17 mouse cellular contexts compared by ENCODE assay signal in genomic region chr7:82972214-82973006, GRCm38 (mm10).
DNase-seq lines count a peak whose midpoint lies in the region; ATAC-seq and TF ChIP-seq lines count a peak whose summit lies in the region.
"Had no signal": no experiment of that assay in that cellular context is flagged by ENCODE, and none has a peak within 500 bp of the region (broad histone marks: within the 10 kb centered on the region; RNA-seq: fewer than 3 reads in every experiment).

No protein-coding gene starts in this region.

- ATAC-seq in heart, embryonic 14.5 days (ENCODE audit: insufficient number of reproducible peaks, insufficient read depth, low FRiP score, low read depth): no peak
- no peak for ATAC-seq in Patski
- peak; percentile 41; the same call in 1 of the 2 replicates for ATAC-seq in embryonic facial prominence, embryonic 12.5 days (ENCODE audit: insufficient number of reproducible peaks, insufficient read depth, low FRiP score, low TSS enrichment)
- peak; percentile 76; the same call in 1 of the 2 replicates for ATAC-seq in limb, embryonic 15.5 days (ENCODE audit: insufficient number of reproducible peaks, low FRiP score, low TSS enrichment, low read depth)

- H3K9me3 ChIP-seq in heart, embryonic 14.5 days (ENCODE audit: control insufficient read depth, low read length): no peaks in the 10 kb centered on the region; the same call in 1 of the 2 replicates
- H3K9me3 ChIP-seq in embryonic facial prominence, embryonic 12.5 days: no peaks in the 10 kb centered on the region
- no peaks in the 10 kb centered on the region for H3K9me3 ChIP-seq in limb, embryonic 15.5 days
- H3K9me3 ChIP-seq: heart, embryonic 10.5 days; hindbrain, embryonic 15.5 days; liver, embryonic 15.5 days; stomach, embryonic 15.5 days had no signal

- 53% methylated on average over 12 of the region's 12 CpGs for WGBS in heart, embryonic 14.5 days
- WGBS in embryonic facial prominence, embryonic 12.5 days: 27% methylated on average over 12 of the region's 12 CpGs
- WGBS in limb, embryonic 15.5 days: 14% methylated on average over 12 of the region's 12 CpGs

- no peak for TF ChIP-seq CTCF in Patski (IDR thresholded peaks at IDR 0.05)

- no peak overlapping the region for H3K4me3 ChIP-seq in heart, embryonic 14.5 days (ENCODE audit: control insufficient read depth in 1 of 2, insufficient read depth in 1 of 2, low read depth in 1 of 2, low read length in 2 of 2)
- no peak overlapping the region for H3K4me3 ChIP-seq in embryonic facial prominence, embryonic 12.5 days
- no peak overlapping the region for H3K4me3 ChIP-seq in limb, embryonic 15.5 days
- H3K4me3 ChIP-seq: heart, embryonic 10.5 days; hindbrain, embryonic 15.5 days; liver, embryonic 15.5 days; stomach, embryonic 15.5 days had no signal

- in situ Hi-C loops in Patski (cut with MboI; ENCODE audit: low pct_unique_long_range_greater_than_20kb): no loop called here

- peaks cover 2 to 15% of the 10 kb centered on the region in 2 experiments; a peak in 2 of 4 replicates for H3K4me1 ChIP-seq in heart, embryonic 14.5 days (ENCODE audit: control insufficient read depth in 2 of 2, insufficient read depth in 2 of 2, low read length in 2 of 2)
- peaks cover 13% of the 10 kb centered on the region for H3K4me1 ChIP-seq in embryonic facial prominence, embryonic 12.5 days
- peaks cover 20% of the 10 kb centered on the region for H3K4me1 ChIP-seq in limb, embryonic 15.5 days
- H3K4me1 ChIP-seq: hindbrain, embryonic 15.5 days; liver, embryonic 15.5 days; stomach, embryonic 15.5 days had no signal

- H3K27ac ChIP-seq in heart, embryonic 14.5 days (replicated peaks in 1 of 2; ENCODE audit: control insufficient read depth in 1 of 2, insufficient read depth in 1 of 2, low read depth in 2 of 2, low read length in 2 of 2): peak overlapping the region; percentile 37 to 53; a peak in 2 of 4 replicates
- H3K27ac ChIP-seq in embryonic facial prominence, embryonic 12.5 days: peak overlapping the region; percentile 57
- H3K27ac ChIP-seq in limb, embryonic 15.5 days: peak overlapping the region; percentile 62
- H3K27ac ChIP-seq: heart, embryonic 10.5 days; hindbrain, embryonic 15.5 days; liver, embryonic 15.5 days; stomach, embryonic 15.5 days had no signal

- DNase-seq in heart, adult 18-20 months: no peak
- peak; percentile 34 for DNase-seq in Patski (ENCODE audit: low read depth, low spot score)
- no peak for DNase-seq in lung, postnatal 10 days
- DNase-seq in adrenal gland, adult 2 months: no peak
- DNase-seq: adrenal gland, postnatal 14 days; cerebellum, adult 11-12 months; gastrocnemius, postnatal 10 days; kidney, adult 2 months; thymus, postnatal 25 days had no signal

- H3K27me3 ChIP-seq in heart, embryonic 14.5 days (ENCODE audit: control insufficient read depth, insufficient read depth, low read length): no peaks in the 10 kb centered on the region
- no peaks in the 10 kb centered on the region for H3K27me3 ChIP-seq in Patski
- H3K27me3 ChIP-seq in embryonic facial prominence, embryonic 12.5 days: no peaks in the 10 kb centered on the region
- no peaks in the 10 kb centered on the region for H3K27me3 ChIP-seq in limb, embryonic 15.5 days
- H3K27me3 ChIP-seq: CH12.LX; hindbrain, embryonic 15.5 days; liver, embryonic 15.5 days; stomach, embryonic 15.5 days had no signal

- POLR2A ChIA-PET in Patski (lab: Charles Lee): no interaction called here

- CTCF ChIA-PET in Patski (lab: Charles Lee): no interaction called here

- no peaks in the 10 kb centered on the region for H3K36me3 ChIP-seq in heart, embryonic 14.5 days (ENCODE audit: control insufficient read depth, insufficient read depth, low read length)
- no peaks in the 10 kb centered on the region for H3K36me3 ChIP-seq in embryonic facial prominence, embryonic 12.5 days
- H3K36me3 ChIP-seq in limb, embryonic 15.5 days: no peaks in the 10 kb centered on the region
- H3K36me3 ChIP-seq: heart, embryonic 10.5 days; hindbrain, embryonic 15.5 days; liver, embryonic 15.5 days; stomach, embryonic 15.5 days had no signal

- 0 out of 2 replicates have a peak overlapping the region, but pooled peaks have one; percentile 6 for H3K4me2 ChIP-seq in heart, embryonic 14.5 days (ENCODE audit: low read length)
- H3K4me2 ChIP-seq in embryonic facial prominence, embryonic 12.5 days (replicated peaks): no peak overlapping the region
- 0 out of 2 replicates have a peak overlapping the region, but pooled peaks have one; percentile 20 for H3K4me2 ChIP-seq in limb, embryonic 15.5 days
- H3K4me2 ChIP-seq: hindbrain, embryonic 15.5 days; liver, embryonic 15.5 days; stomach, embryonic 15.5 days had no signal

- no peak overlapping the region for H3K9ac ChIP-seq in heart, embryonic 14.5 days (ENCODE audit: low read length)
- H3K9ac ChIP-seq in embryonic facial prominence, embryonic 12.5 days: no peak overlapping the region
- no peak overlapping the region for H3K9ac ChIP-seq in limb, embryonic 15.5 days
- H3K9ac ChIP-seq: hindbrain, embryonic 15.5 days; liver, embryonic 15.5 days; stomach, embryonic 15.5 days had no signal

Comparison
In these comparisons a context has a peak if more than half of its experiments do, and no peak if none do; other contexts are left out.
1. ATAC-seq: peak in embryonic facial prominence, embryonic 12.5 days (single experiment) and limb, embryonic 15.5 days (single experiment); none in heart, embryonic 14.5 days (single experiment) and Patski (single experiment).
2. Peak in every context shown above with its lines, with median percentiles within 50 percentile points of each other: H3K27ac ChIP-seq.